Mouse (Mus musculus) olfactory bulb, adult 2 months (tissue): Measurements from ENCODE around the gene Syt5. TPM values are rescaled to one million over a fixed set of nuclear protein-coding genes. Genes with fewer than 3 reads are reported as not detected.
A peak's percentile ranks its signal among the peaks of the same experiment; 100 is the strongest.

Source experiments
- H3K27ac ChIP-seq: fragments of 200-500 bp; 2 replicates; pipeline ENCODE4 v1.5.1; 2012; ENCODE audit warnings: low read depth, low read length; ENCODE audit not compliant: insufficient read depth
- H3K4me1 ChIP-seq: fragments of 200-500 bp; 2 replicates; pipeline ENCODE4 v1.6.1; 2012; ENCODE audit warnings: low read length; ENCODE audit not compliant: control insufficient read depth, insufficient read depth
- H3K4me3 ChIP-seq: fragments of 200-500 bp; 2 replicates; pipeline ENCODE4 v1.5.1; 2012; ENCODE audit warnings: mild to moderate bottlenecking, low read depth, low read length, moderate library complexity; ENCODE audit not compliant: insufficient read depth
- CTCF ChIP-seq: fragments of 200-500 bp; IDR thresholded peaks from 2 replicates; pipeline ENCODE4 v1.5.1; 2012; ENCODE audit warnings: low read depth, mild to moderate bottlenecking, low read length, moderate library complexity; ENCODE audit not compliant: insufficient read depth
- POLR2A ChIP-seq: fragments of 200-500 bp; IDR thresholded peaks from 2 replicates; pipeline ENCODE4 v1.6.1; 2012; ENCODE audit warnings: mild to moderate bottlenecking, low read depth, low read length, moderate library complexity; ENCODE audit not compliant: insufficient read depth
- WGBS: fragments of 180-500 bp; shearing (Covaris S2); methylation state at CpG from one replicate; pipeline ENCODE4 v1.1.7; 2018; 5-methylcytosine and 5-hydroxymethylcytosine counted together
- polyA plus RNA-seq: library from polyadenylated mRNA; stranded (reverse); fragments of >200 nt; gene quantifications from 2 replicates; pipeline ENCODE4 v1.2.4, GENCODE M21; 2012; ENCODE audit warnings: low replicate concordance; ENCODE audit not compliant: missing spikeins, insufficient read depth, insufficient read length

Gene Syt5
- polyA plus RNA-seq, 1 experiment, result not detected

GRCm38 (mm10) chr7:4513829-4514712, 33.3 kb downstream of the Syt5 start:
- 61% methylated on average over 6 of the region's 6 CpGs for WGBS
- Histone ChIP-seq H3K4me3 (no peak overlapping the region), H3K4me1 (peaks cover 11% of the 10 kb centered on the region), H3K27ac (no peak overlapping the region)
- no peak for TF ChIP-seq POLR2A
- TF ChIP-seq CTCF, result no peak

GRCm38 (mm10) chr7:4513236-4513635, 34.1 kb downstream of the Syt5 start:
- TF ChIP-seq CTCF (peak; percentile 91), POLR2A (no peak)
- Histone ChIP-seq H3K4me3 (no peak overlapping the region), H3K27ac (no peak overlapping the region), H3K4me1 (peaks cover 11% of the 10 kb centered on the region)
- 32% methylated on average over 13 of the region's 13 CpGs for WGBS

GRCm38 (mm10) chr7:4511489-4512224, 35.7 kb downstream of the Syt5 start:
- Histone ChIP-seq H3K4me3 (no peak overlapping the region), H3K27ac (no peak overlapping the region), H3K4me1 (peaks cover 11% of the 10 kb centered on the region)
- WGBS, result 76% methylated on average over 8 of the region's 8 CpGs
- TF ChIP-seq POLR2A (no peak), CTCF (no peak)

GRCm38 (mm10) chr7:4509863-4510608, 37.3 kb downstream of the Syt5 start:
- Histone ChIP-seq H3K27ac (no peak overlapping the region), H3K4me3 (no peak overlapping the region)
- 17% methylated on average over 24 of the region's 24 CpGs for WGBS

GRCm38 (mm10) chr7:4508739-4509116, 38.6 kb downstream of the Syt5 start:
- H3K27ac ChIP-seq, result no peak overlapping the region
- WGBS, result 88% methylated on average over 8 of the region's 8 CpGs

More at GRCm38 (mm10) chr7:4509863-4510608, 37.3 kb downstream of the Syt5 start:
- peaks cover 3% of the 10 kb centered on the region for H3K4me1 ChIP-seq
- TF ChIP-seq CTCF, result peak; percentile 55
- TF ChIP-seq POLR2A, result no peak

GRCm38 (mm10) chr7:4508062-4508738, 39.1 kb downstream of the Syt5 start:
- TF ChIP-seq POLR2A (no peak), CTCF (no peak)
- no peak overlapping the region for H3K4me3 ChIP-seq
- H3K4me1 ChIP-seq, result no peaks in the 10 kb centered on the region
- WGBS, result 64% methylated on average over 32 of the region's 32 CpGs
- H3K27ac ChIP-seq, result no peak overlapping the region

More at GRCm38 (mm10) chr7:4508739-4509116, 38.6 kb downstream of the Syt5 start:
- no peak for TF ChIP-seq POLR2A
- TF ChIP-seq CTCF, result no peak
- Histone ChIP-seq H3K4me1 (no peaks in the 10 kb centered on the region), H3K4me3 (no peak overlapping the region)

- 91% methylated on average over 3 of the region's 4 CpGs for WGBS
- H3K27ac ChIP-seq, result no peak overlapping the region
- H3K4me1 ChIP-seq, result no peaks in the 10 kb centered on the region
- no peak overlapping the region for H3K4me3 ChIP-seq
- TF ChIP-seq CTCF (no peak), POLR2A (no peak)
Measured at GRCm38 (mm10) chr7:4507220-4507619, 40.1 kb downstream of the Syt5 start.

GRCm38 (mm10) chr7:4504646-4505435, 42.5 kb downstream of the Syt5 start:
- 72% methylated on average over 11 of the region's 11 CpGs for WGBS
- Histone ChIP-seq H3K27ac (no peak overlapping the region), H3K4me3 (no peak overlapping the region), H3K4me1 (peaks cover 3% of the 10 kb centered on the region)
- TF ChIP-seq POLR2A, result no peak
- no peak for TF ChIP-seq CTCF
